Mouse (Mus musculus) limb, embryonic 14.5 days (tissue): ENCODE results near the gene Pknox1. TPM values are rescaled to one million over a fixed set of nuclear protein-coding genes. Genes with fewer than 3 reads are reported as not detected.

Experiments
- ATAC-seq: fragments of 200-750 bp; cut with Nextera tagmentation; 2 replicates; pipeline ENCODE4 v1.8.0; 2017; ENCODE audit warnings: low read depth, moderate number of reproducible peaks, moderate TSS enrichment; ENCODE audit not compliant: low FRiP score
- DNase-seq: peaks from one replicate; pipeline ENCODE4 v3.0.0-alpha.2; 2015; ENCODE audit warnings: low spot score
- H3K27ac ChIP-seq: fragments of 300-500 bp; sonication (generic); replicated peaks from 2 replicates; pipeline ENCODE4 v1.5.1; 2014; ENCODE audit warnings: low read depth, mild to moderate bottlenecking, low read length, moderate library complexity, mixed read lengths
- H3K27me3 ChIP-seq: fragments of 300-500 bp; sonication (generic); 2 replicates; pipeline ENCODE4 v1.6.1; 2014; ENCODE audit warnings: low read length, mixed read lengths; ENCODE audit not compliant: control insufficient read depth, insufficient read depth
- H3K36me3 ChIP-seq: fragments of 300-500 bp; sonication (generic); 2 replicates; pipeline ENCODE4 v1.6.1; 2014; ENCODE audit warnings: mild to moderate bottlenecking, low read length, moderate library complexity, mixed read lengths; ENCODE audit not compliant: control insufficient read depth, insufficient read depth
- H3K4me1 ChIP-seq: fragments of 300-500 bp; sonication (generic); 2 replicates; pipeline ENCODE4 v1.6.1; 2014; ENCODE audit warnings: antibody characterized with exemption, low read length, mixed read lengths; ENCODE audit not compliant: control insufficient read depth, insufficient read depth
- H3K4me2 ChIP-seq: fragments of 300-500 bp; sonication (generic); replicated peaks from 2 replicates; pipeline ENCODE4 v1.6.1; 2014; ENCODE audit warnings: low read depth, mild to moderate bottlenecking, low read length, moderate library complexity; ENCODE audit not compliant: severe bottlenecking
- H3K4me3 ChIP-seq: fragments of 300-500 bp; sonication (generic); replicated peaks from 2 replicates; pipeline ENCODE4 v1.5.1; 2014; ENCODE audit warnings: low read length
- H3K9ac ChIP-seq: fragments of 300-500 bp; sonication (generic); 2 replicates; pipeline ENCODE4 v1.6.1; 2014; ENCODE audit warnings: mild to moderate bottlenecking, low read depth, low read length, moderate library complexity; ENCODE audit not compliant: severe bottlenecking
- H3K9me3 ChIP-seq: fragments of 300-500 bp; sonication (generic); 2 replicates; pipeline ENCODE4 v1.6.1; 2016; ENCODE audit warnings: low read length; ENCODE audit not compliant: control insufficient read depth
- POLR2A ChIP-seq: fragments of 200-500 bp; IDR thresholded peaks from 2 replicates; pipeline ENCODE4 v1.8.0; 2012; ENCODE audit warnings: inconsistent platforms, mild to moderate bottlenecking, moderate library complexity, borderline replicate concordance; ENCODE audit not compliant: insufficient read depth, insufficient read length; ENCODE audit errors: extremely low read depth
- WGBS: fragments of 180-500 bp; shearing (Covaris S2); extraction: QIAGEN DNeasy Blood & Tissue Kit; methylation state at CpG from one replicate; pipeline ENCODE4 v1.1.7; 2014; 5-methylcytosine and 5-hydroxymethylcytosine counted together
- microRNA-seq: library from miRNA; unstranded; fragments of <30 nt; microRNA quantifications from one replicate; pipeline ENCODE4, GENCODE M21; 2016
- polyA plus RNA-seq, 2 experiments: library from polyadenylated mRNA; depleted of rRNA in 1 of 2; stranded (reverse) in 1 of 2; unstranded in 1 of 2; fragments of >200 nt; fragmentation: Nextera tagmentation in 1 of 2; extraction: Ambion mirVana in 1 of 2; gene quantifications; 2 replicates each; pipeline versions ENCODE4 v1.2.1 to v1.2.3; 2012 to 2014

The Pknox1 gene
- polyA plus RNA-seq, 2 experiments, result 30.1 to 35.8 TPM

GRCm38 (mm10) chr17:31653277-31653676 is 88.7 kb downstream of the Pknox1 start:
- H3K4me3 ChIP-seq, result no peak overlapping the region
- DNase-seq, result no peak
- H3K9ac ChIP-seq, result no peak overlapping the region
- no peaks in the 10 kb centered on the region for H3K27me3 ChIP-seq
- peaks cover 75% of the 10 kb centered on the region for H3K36me3 ChIP-seq
- no peak overlapping the region for H3K4me2 ChIP-seq
- WGBS, result 86% methylated on average over 6 of the region's 6 CpGs
- no peak for TF ChIP-seq POLR2A
- H3K4me1 ChIP-seq, result peaks cover 8% of the 10 kb centered on the region
- H3K27ac ChIP-seq, result no peak overlapping the region
- no peak for ATAC-seq
- no peaks in the 10 kb centered on the region for H3K9me3 ChIP-seq

- WGBS, result 80% methylated on average over 4 of the region's 4 CpGs
- Histone ChIP-seq H3K9me3 (no peaks in the 10 kb centered on the region), H3K27ac (no peak overlapping the region), H3K4me3 (no peak overlapping the region), H3K36me3 (peaks cover 54% of the 10 kb centered on the region), H3K27me3 (no peaks in the 10 kb centered on the region), H3K4me2 (no peak overlapping the region), H3K9ac (no peak overlapping the region), H3K4me1 (peaks cover 14% of the 10 kb centered on the region)
- DNase-seq (no peak), ATAC-seq (no peak)
- TF ChIP-seq POLR2A, result no peak
Measured at GRCm38 (mm10) chr17:31655366-31655765, 90.8 kb downstream of the Pknox1 start.

- no peak overlapping the region for H3K4me3 ChIP-seq
- no peak for TF ChIP-seq POLR2A
- 90% methylated on average over 5 of the region's 5 CpGs for WGBS
- no peak overlapping the region for H3K27ac ChIP-seq
- H3K9me3 ChIP-seq, result no peaks in the 10 kb centered on the region
- no peak overlapping the region for H3K9ac ChIP-seq
- H3K4me2 ChIP-seq, result no peak overlapping the region
- peaks cover 41% of the 10 kb centered on the region for H3K36me3 ChIP-seq
- no peaks in the 10 kb centered on the region for H3K27me3 ChIP-seq
- no peak for DNase-seq
- peaks cover 14% of the 10 kb centered on the region for H3K4me1 ChIP-seq
- ATAC-seq, result no peak
Measured at GRCm38 (mm10) chr17:31656682-31657081, 92.1 kb downstream of the Pknox1 start.

Small RNAs within 50 kb of the gene (microRNA-seq; reads per million reads assigned to microRNA genes)
- gene Gm24970, result not detected

Other genes starting within 250 kb of the Pknox1 start
- 47.3 and 77.7 TPM in 2 replicates for gene Pde9a, start 178.5 kb upstream of the Pknox1 start, polyA plus RNA-seq (2012; rRNA removed)
- 27.2 and 33.5 TPM in 2 replicates for gene Pde9a, start 178.5 kb upstream of the Pknox1 start, polyA plus RNA-seq (2014; fragmentation: Nextera tagmentation; extraction: Ambion mirVana)
- gene Wdr4, start 44.8 kb upstream of the Pknox1 start, polyA plus RNA-seq (2012; rRNA removed), result 45.0 and 52.6 TPM in 2 replicates
- 29.6 and 31.5 TPM in 2 replicates for gene Wdr4, start 44.8 kb upstream of the Pknox1 start, polyA plus RNA-seq (2014; fragmentation: Nextera tagmentation; extraction: Ambion mirVana)
- gene Ndufv3, start 44.6 kb upstream of the Pknox1 start, polyA plus RNA-seq (2012; rRNA removed), result 86.4 and 103 TPM in 2 replicates
- gene Ndufv3, start 44.6 kb upstream of the Pknox1 start, polyA plus RNA-seq (2014; fragmentation: Nextera tagmentation; extraction: Ambion mirVana), result 277 and 285 TPM in 2 replicates
- 4.7 and 4.8 TPM in 2 replicates for gene Cbs, start 72.5 kb downstream of the Pknox1 start, polyA plus RNA-seq (2012; rRNA removed)
- 3.9 and 4.6 TPM in 2 replicates for gene Cbs, start 72.5 kb downstream of the Pknox1 start, polyA plus RNA-seq (2014; fragmentation: Nextera tagmentation; extraction: Ambion mirVana)
- 248 and 345 TPM in 2 replicates for gene U2af1, start 94.2 kb downstream of the Pknox1 start, polyA plus RNA-seq (2012; rRNA removed)
- 151 and 167 TPM in 2 replicates for gene U2af1, start 94.2 kb downstream of the Pknox1 start, polyA plus RNA-seq (2014; fragmentation: Nextera tagmentation; extraction: Ambion mirVana)
- 0.05 and 0.06 TPM in 2 replicates for gene Cryaa, start 113.1 kb downstream of the Pknox1 start, polyA plus RNA-seq (2012; rRNA removed)
- gene Cryaa, start 113.1 kb downstream of the Pknox1 start, polyA plus RNA-seq (2014; fragmentation: Nextera tagmentation; extraction: Ambion mirVana), result 0.26 TPM in 1 of 2 replicates, not detected in the other